Mouse (Mus musculus) CD4-positive, CD25-positive, alpha-beta regulatory T cell, adult 2 months (primary cell): ENCODE measurements around the gene Ptrh2.
A peak's percentile ranks its signal among the peaks of the same experiment; 100 is the strongest.

Source experiments
- DNase-seq: peaks from one replicate; pipeline ENCODE4 v3.0.0-alpha.2; 2012; ENCODE audit warnings: low read depth, low spot score

Ptrh2 gene

DNA sequence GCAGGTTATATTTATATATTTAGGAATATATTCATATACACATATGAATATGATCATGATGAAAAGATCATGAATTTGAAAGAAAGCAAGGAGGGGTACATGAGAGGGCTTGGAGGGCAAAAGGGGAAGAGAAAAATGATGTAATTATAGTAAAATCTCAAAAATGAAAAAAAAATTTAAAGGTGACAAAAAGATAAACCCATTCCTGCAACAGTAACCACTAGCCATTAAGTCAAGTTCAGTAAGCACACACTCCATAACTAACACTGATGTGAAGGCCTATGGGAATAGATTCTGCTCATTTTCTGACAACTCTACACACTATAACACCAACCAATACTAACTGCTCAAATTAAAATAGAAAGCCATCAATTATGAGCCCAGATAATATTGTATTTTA lies 41.8 kb downstream of the Ptrh2 start:
- DNase-seq: no peak

DNA sequence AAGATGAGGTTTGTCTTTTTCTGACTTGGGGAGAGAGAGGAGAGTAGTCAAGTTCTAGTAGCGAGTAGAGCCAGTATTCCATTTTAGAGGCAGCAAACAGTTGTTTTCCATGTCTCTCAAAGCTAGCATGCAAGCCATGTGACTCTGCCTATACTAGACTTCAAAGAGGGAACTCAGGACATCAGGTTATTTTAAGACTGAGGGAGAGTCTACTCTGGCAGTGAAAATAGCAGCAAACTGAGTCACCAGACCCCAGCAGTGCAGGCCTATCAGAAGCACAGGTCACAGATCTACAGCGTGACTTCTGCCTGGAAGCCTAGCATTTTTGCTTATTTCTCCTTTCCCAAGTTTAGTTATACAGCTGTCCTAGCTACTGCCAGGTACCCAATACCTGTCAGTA lies 47.7 kb downstream of the Ptrh2 start:
- no peak for DNase-seq

DNA sequence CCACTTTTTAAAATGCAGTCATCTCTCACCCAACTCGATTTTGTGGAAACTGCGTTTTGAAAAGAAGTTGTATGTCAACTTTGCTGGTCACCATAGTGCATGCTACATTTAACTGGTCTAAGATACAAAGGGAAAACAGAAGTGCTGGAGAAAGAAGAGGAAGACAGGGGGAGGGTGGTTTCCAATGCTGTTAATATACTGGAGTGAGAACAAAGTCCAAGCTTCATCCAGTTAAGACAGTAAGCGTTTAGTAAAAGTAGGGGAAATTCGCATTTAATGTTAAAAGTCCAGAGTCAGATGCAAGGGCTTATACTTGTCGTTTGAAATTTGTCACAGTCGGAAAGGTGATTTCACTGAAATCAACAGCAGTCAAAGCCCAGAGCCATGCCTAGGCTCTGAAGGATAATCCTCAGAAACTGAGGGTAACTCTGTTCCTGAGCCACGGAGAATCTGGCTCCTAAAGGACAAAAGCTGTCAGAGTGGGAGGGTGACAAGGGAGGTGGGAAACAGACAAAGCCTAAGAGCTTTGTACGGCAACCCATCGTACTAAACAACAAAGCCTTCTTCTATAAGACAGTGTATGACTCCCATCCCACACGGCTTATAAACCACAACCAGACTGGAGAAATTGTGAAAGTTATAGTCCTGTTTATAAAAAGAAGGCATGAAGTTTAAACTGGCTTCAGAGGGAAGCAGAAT lies 50.6 kb downstream of the Ptrh2 start:
- DNase-seq: no peak

DNA sequence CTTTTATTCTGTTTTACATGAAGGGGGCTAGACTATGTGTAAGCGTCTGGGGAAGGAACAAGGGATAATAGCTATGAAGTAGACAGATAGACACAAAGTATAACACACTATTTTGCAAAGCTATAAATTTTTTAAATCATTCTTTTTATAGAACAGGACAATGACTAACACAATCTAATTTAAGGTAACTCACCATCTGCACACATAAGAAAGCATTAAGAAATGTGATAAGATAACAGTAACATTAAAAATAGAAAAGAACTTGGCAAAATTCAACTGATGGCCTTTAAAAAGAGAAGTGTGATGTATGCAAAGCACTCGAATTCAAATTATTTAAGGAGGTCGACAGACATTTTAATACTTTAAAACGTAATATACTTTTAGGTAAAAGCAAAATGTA lies 51.2 kb downstream of the Ptrh2 start:
- DNase-seq: no peak

DNA sequence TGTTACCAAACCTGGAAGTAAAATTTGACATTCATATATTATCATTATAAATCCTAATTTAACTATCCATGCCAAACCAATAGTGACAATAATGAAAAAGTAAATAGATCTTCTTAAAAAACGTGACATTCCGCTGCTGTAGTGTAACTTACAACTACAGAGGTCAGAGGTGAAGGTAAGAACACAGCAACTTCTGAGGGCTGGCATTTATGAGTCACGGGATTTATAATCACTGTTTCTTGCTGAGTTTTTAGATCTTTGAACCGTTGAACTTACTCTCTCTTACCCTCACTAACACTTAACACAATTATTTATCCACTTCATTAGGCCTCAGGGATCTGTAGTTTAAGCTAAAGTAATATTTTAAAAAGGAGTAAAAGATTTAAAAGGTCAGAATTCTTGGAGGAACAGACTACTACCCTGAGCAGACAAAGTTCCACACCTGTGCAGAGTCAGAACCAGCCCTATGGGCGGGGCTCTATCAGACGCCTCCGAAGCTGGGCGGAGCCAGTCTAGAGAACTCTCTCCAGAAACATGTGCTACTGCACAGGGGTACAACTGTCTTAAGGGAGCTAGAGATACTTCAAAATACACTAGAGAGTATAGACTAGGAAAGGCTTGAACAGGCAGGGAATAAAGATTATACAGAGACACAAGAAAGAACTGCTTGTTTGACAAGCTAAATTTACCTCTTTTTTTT lies 53.7 kb downstream of the Ptrh2 start:
- DNase-seq: peak; percentile 43

DNA sequence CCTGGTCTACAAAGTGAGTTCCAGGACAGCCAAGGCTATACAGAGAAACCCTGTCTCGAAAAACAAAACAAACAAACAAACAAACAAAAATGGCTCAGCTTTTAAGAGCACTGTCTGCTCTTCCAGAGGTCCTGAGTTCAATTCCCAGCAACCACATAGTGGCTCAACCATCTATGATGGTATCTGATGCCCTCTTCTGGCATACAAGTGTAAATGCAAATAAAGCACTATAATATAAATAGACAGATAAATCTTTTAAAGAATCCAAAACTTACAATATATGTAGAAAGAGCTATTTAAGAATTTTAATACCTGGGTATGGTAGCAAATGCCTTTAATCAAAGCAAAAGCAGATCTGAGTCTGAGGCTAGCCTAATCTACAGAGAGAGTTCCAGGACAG lies 54.5 kb downstream of the Ptrh2 start:
- DNase-seq: peak; percentile 21

DNA sequence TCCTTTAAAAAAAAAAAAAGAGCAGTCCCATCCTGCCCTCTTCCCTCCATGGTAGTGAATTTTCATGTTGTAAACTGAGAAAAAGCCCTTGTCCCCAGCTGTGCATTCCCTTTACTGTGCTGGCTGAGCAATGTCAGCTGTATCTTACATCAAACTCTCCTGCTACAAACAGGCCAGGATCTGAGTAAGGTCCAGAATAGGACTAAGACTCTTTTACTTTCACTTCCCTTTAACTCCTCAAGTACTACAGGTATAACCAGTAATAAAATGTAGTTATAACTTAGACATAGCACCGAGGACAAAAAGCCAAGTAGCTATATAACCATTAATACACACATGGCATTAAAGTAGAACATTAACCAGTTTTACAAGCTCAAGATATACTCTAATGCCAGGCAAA lies 55.2 kb downstream of the Ptrh2 start:
- DNase-seq: no peak

- no peak for DNase-seq
Observed at GRCm38 (mm10) chr11:86739470-86739869, 55.7 kb downstream of the Ptrh2 start.

GRCm38 (mm10) chr11:86741505-86741904 lies 57.7 kb downstream of the Ptrh2 start:
- no peak for DNase-seq
